Mouse (Mus musculus) retina, postnatal 1 day (tissue): ENCODE results near the gene Cnot6.

ENCODE experiments used
- DNase-seq: peaks from one replicate; pipeline ENCODE4 v3.0.0-alpha.2; 2012

Gene Cnot6

DNA sequence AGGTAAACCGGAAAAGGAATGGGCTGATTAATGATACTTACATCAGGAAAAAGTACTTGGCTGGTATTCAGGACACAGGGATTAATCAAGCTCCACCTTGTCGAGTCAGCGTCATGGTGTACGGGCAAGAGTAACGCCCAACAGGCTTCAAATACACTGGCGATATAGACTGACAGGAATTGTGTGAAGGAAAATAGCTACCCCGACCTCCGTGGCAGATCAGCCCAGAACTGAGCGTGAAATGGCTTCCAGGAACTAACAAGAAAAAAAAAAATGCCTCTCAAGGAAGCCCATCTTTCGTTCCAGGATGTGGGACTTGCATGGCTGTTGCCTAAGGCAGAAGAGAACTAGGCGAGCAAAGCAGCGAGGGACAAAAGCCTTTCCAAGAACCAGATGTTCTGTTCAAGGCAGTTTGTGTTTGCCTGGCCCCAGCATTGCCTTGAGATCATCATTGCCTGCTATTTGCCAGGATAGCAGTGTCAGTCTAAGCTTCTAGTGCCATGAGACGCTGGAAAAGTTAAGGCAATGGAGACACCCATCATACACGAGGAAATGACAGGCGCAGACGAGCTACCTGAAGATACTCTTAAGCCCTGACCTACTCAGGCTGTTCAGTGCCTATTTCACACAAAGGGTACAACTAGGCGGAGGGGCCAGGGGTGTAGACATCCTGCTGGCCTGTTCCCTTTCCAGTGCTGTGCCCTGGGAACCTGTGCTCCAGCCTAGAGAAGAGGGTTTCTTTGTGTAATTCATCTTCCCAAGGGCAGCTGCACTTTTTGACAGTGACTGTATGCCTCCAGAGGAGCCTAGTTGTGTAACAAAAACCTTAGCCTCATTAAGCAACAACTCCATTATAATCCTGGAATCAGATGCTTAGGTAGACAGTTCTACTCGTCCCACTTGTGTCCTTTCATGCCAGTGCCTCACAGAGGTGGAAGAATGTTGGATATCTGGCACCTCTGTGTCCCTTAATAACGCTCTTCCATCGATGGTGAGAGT lies 1.1 kb upstream of the Cnot6 start:
- DNase-seq: peak; percentile 56

- DNase-seq: peak; percentile 69
These were observed 455 bp downstream of the Cnot6 start for GRCm38 (mm10) chr11:49711981-49712554.

- no peak for DNase-seq
These were observed 1.9 kb downstream of the Cnot6 start for GRCm38 (mm10) chr11:49710664-49711063.

DNA sequence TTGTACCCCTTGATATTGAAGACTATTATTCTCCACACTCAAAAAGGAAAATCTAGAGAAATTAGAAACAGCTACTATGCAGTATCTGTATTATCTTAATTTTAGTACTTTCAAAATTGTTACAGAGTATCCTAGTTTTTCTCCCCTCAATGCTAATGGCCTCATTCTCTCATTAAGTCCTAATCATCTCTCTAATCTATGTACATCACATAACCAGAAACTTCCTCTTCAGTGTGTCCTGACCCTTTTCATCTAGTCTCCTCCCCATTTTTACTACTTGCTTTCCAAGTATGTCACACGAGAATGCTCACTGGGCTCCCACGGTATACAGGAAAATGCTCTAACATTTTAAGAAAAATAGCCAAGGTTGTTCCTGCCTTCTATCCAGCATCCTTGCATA lies 4.7 kb downstream of the Cnot6 start:
- no peak for DNase-seq

GRCm38 (mm10) chr11:49704804-49705203 lies 7.7 kb downstream of the Cnot6 start:
- DNase-seq: peak; percentile 40

DNA sequence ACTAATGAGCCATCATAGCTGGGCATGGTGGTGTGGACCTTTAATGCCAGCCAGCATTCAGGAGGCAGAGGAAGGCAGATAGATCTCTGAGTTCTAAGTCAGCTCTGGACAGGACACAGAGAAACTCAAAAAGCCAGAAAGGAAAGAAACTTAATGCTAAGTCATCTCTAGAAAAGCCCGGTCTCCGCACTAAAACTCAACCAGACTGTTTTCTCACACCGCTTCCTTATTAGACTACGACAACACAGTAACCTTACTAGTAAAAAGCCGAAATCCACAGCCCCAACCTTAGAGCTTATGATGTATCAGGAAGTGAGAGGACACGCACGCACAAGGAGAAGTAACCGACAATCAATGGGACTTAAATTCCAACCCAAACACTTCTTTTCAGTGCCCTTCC lies 10.5 kb downstream of the Cnot6 start:
- DNase-seq: no peak

GRCm38 (mm10) chr11:49699079-49699478 lies 13.4 kb downstream of the Cnot6 start:
- DNase-seq: no peak

DNA sequence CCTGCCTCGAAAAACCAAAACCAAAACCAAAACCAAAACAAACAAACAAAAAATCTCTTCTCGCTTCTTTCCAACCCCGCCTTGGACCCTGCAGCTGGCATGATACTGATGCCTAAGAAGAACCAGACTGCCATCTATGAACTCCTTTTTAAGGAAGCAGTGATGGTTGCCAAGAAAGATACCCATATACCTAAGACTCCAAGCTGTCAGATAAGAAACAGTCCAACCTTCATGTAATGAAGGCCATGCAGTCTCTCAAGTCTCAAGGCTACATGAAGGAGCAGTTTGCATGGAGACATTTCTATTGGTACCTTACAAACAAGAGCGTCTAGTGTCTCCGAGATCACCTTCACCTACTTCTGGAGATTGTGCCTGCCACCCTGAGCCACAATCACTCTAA lies 14.7 kb downstream of the Cnot6 start:
- no peak for DNase-seq

- DNase-seq: no peak
These were observed 16.1 kb downstream of the Cnot6 start for GRCm38 (mm10) chr11:49696472-49696871.

- DNase-seq: no peak
These were observed 16.8 kb downstream of the Cnot6 start for GRCm38 (mm10) chr11:49695695-49696094.

DNA sequence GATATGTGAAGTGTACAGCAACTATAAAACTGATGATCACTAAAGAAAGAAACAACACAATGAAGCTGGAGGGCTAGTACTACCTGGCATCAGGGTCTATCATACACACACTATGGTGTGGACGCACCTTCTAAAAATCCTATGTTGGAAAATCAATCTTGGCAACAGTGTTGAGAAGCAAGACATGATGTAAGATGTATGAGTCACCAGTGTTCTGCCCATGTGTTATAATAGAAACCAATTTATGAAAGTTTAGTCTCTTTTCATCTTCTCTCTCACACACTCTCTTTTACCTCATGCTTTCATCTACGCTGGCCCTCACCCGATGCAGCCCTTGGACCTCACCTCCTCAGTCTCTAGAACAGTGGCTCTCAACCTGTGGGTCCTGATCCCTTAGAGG lies 17.5 kb downstream of the Cnot6 start:
- DNase-seq: no peak

DNA sequence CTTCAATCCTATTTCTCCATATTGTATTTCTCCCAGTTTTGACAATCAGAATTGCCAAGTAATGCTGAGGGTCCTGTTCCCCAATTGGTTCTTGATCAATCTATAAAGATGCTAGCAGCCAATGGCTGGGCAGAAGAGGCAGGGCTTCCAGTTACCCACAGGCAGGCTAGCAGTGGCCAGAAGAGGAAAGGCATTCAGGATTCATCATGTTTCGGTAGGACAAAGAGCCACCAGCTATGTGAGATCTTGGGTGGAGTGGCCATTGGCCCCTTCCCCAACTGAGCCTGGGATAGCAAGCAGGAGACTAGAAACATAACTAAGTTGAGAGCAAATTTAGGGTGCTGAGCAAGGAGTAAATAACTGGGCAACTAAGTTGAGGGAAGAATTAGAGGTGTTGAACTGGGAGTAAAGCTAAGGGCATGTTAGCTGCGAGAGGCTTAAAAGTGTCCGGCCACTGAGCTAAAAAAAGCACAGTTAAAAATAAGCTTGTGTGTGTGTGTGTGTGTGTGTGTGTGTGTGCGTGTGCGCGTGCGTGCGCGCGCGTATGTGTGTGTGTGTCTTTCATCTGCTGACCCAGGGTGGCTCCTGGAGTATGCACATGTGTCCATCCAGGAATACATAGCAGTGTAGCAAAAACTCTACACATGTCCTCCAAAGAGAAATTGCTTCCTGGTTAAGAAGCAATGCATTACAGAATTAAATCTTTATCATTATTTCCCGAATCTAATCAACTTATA lies 28.1 kb downstream of the Cnot6 start:
- DNase-seq: no peak

- DNase-seq: no peak
These were observed 39.1 kb downstream of the Cnot6 start for GRCm38 (mm10) chr11:49673433-49673832.

DNA sequence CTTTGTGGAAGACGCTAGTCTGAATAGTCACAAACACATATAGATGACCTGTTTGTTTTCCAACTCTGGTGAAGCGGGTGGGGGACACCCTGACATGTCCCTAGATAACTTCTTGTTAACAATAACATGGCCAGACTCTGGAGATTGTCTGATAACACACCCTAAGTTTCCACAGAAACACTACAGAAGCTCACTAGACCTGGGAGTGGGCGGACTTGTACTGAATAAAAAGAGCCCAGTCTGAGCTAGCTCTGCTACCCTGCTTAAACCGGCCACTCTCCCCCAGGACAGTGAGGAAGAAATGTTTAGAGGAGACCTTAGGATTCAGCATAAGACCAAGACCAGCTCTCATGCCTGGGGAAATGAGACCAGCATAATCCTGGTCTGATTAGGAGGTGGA lies 47.1 kb downstream of the Cnot6 start:
- no peak for DNase-seq

DNA sequence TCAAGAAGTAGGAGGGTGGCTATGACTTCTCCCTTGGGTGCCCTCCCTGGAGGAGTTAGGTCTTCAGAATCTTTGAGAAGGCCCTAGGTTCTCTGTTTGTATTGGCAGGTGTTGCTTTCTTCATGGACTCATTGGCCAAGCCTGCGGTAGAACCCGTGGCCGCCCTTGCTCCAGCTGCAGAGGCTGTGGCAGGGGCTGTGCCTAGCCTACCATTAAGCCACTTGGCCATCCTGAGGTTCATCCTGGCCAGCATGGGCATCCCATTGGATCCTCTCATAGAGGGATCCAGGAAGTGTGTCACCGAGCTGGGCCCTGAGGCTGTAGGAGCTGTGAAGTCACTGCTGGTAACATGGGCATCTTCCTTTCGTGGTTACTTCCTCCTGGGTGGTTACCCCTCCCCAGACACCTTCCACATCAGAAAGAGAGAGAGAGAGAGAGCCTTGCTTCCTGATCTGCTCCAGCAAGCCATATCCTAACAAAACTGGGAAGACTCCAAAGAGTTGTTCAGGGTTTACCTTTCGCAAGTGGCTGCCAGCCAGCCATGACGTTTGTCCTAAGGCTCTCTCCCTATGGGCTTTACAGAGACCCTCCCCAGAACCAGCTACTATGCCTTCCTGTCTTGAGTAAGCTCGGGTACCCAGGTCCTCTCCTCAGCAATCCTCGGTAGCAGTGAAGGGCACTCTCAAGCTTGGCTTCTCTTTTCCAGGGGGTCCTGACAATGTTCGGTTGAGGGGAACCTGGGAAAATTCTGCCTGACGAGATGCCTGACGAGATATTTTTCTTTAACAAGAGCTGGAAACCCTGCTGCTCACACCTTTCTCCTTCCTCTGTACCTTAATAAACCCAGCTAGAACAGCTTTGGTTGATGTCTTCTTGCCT lies 48.0 kb downstream of the Cnot6 start:
- DNase-seq: no peak

DNA sequence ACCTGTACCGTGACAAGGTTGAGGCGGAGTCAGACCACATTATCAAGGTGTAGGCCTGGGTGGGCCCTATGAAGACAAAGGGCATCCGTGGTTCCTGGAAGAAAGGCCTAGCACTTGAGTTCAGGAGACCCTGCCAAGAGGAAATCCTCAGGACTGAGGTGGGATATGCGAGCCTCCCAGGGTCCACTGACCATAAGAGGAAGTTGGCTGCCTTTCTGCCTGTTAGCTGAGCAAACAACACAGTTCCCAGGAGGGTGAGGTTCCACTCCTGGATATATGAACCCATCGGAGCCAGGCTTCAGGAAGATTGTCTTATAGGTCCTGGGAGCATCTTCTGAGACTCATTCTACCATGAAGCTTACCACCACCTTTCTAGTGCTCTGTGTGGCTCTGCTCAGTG lies 49.2 kb downstream of the Cnot6 start, which contains the start of gene Scgb3a1:
Gene Scgb3a1 (plus strand): TSS at position 301 of the 400 bp plus-strand sequence.
- DNase-seq: no peak

DNA sequence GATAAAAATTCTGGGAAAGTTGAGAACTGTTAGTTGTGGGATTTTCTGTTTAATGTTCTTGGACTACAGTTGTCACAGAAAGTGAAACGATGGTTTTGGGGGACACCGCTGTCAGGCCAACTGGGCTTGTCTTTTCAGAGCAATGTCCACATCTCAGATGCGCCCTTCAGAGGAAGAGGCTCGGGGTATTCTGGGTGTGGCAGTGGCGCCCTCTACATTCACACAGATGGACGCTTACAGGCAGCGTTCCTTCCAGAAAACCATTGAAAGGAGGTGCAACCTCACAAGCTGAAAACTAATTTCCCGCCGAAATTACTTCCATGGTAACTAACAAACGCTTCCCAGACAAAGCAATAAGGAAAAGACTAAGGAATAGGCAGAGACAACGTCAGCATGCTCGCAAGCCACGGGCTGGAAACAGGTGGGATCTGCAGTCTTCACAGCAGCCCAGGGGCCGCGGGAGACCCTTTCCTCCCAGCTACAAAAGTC lies 50.2 kb downstream of the Cnot6 start:
- no peak for DNase-seq

GRCm38 (mm10) chr11:49659470-49659799 lies 53.1 kb downstream of the Cnot6 start:
- no peak for DNase-seq

DNA sequence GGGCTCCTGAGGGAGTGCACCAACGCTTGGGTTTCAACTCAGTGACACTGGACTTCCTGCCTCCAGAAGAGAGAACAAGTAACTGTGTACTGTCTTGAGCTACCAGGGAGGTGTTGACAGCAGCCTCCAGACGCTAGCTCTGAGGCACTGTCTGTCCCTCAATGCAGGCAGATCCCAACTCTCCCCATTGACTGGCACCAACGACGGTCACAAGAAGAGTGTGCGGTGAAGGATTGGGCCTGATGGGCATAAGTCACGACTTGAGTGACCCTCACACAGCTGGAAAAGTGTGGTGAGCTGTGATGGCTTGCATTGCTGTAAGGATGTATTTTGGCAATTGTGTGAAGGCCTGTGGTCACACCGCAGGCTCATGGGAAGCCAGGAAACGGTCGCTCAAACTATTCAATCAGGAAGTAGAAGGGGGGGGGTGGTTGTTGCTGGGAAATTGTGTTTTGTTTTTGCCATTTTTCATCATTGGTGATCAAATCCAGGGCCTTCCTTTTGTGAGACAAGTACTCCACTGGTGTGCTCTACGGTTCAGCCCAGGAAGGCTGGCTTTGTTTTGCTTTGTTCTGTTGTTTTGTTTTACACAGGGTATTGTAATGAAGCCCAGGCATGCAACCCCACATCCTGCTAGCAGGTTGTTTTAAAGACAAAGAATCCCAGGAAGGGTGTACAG lies 53.6 kb downstream of the Cnot6 start:
- no peak for DNase-seq

- DNase-seq: no peak
These were observed 54.5 kb downstream of the Cnot6 start for GRCm38 (mm10) chr11:49658065-49658464.

GRCm38 (mm10) chr11:49655501-49655900 lies 57.0 kb downstream of the Cnot6 start:
- DNase-seq: no peak

DNA sequence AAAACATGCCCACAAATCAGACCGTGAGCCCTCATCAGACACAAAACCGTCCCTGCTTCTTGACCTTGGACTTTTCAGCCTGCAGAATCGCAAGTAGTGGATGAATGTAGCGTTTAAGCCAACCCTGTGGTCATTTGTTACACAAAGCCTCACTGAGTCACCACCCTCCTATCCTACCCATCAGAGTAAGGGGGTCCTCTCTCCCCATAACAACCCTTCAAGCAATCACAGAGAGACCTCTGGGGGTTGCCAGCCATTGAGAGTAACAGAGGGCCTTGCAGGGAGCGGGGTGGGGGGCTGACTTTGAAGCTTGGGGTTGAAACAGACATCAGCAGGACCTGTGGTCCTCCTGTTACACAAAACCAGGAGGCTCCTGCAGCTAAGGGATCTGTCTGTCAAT lies 57.9 kb downstream of the Cnot6 start:
- DNase-seq: no peak
